Mouse (Mus musculus): ENCODE data around the gene Plcb4.
A peak's percentile ranks its signal among the peaks of the same experiment; 100 is the strongest.
"Not testable (repeated sequence)": the region's sequence is repeated elsewhere in the genome, so short reads cannot be mapped to it uniquely, and the experiment has no call there.

Plcb4 gene

GRCm38 (mm10) chr2:135673649-135674048 lies 14.8 kb downstream of the Plcb4 start:
- no peak for DNase-seq (ENCODE audit: low spot score)

GRCm38 (mm10) chr2:135675284-135675683 lies 16.5 kb downstream of the Plcb4 start:
- no peak for DNase-seq (ENCODE audit: low spot score)

- no peak for DNase-seq (ENCODE audit: low spot score)
Observed at GRCm38 (mm10) chr2:135676978-135677501, 18.2 kb downstream of the Plcb4 start.

- no peak for DNase-seq (ENCODE audit: low spot score)
Observed at GRCm38 (mm10) chr2:135677601-135678000, 18.8 kb downstream of the Plcb4 start.

- no peak for DNase-seq (ENCODE audit: low spot score)
Observed at GRCm38 (mm10) chr2:135680001-135680400, 21.2 kb downstream of the Plcb4 start.

- DNase-seq (ENCODE audit: low spot score), result no peak
Observed at GRCm38 (mm10) chr2:135680406-135681134, 21.8 kb downstream of the Plcb4 start.

- DNase-seq (ENCODE audit: low spot score), result no peak
Observed at GRCm38 (mm10) chr2:135683684-135684440, 25.1 kb downstream of the Plcb4 start.

GRCm38 (mm10) chr2:135686692-135687091 lies 27.9 kb downstream of the Plcb4 start:
- no peak for DNase-seq (ENCODE audit: low spot score)

GRCm38 (mm10) chr2:135687585-135687984 lies 28.8 kb downstream of the Plcb4 start:
- DNase-seq (ENCODE audit: low spot score), result no peak

- no peak for DNase-seq (ENCODE audit: low spot score)
Observed at GRCm38 (mm10) chr2:135692568-135693488, 34.0 kb downstream of the Plcb4 start.

GRCm38 (mm10) chr2:135700686-135701413 lies 42.0 kb downstream of the Plcb4 start:
- no peak for DNase-seq (ENCODE audit: low spot score)

GRCm38 (mm10) chr2:135704673-135705072 lies 45.9 kb downstream of the Plcb4 start:
- no peak for DNase-seq (ENCODE audit: low spot score)

- DNase-seq (ENCODE audit: low spot score), result no peak
Observed at GRCm38 (mm10) chr2:135707305-135707704, 48.5 kb downstream of the Plcb4 start.

GRCm38 (mm10) chr2:135708386-135708785 lies 49.6 kb downstream of the Plcb4 start:
- no peak for DNase-seq (ENCODE audit: low spot score)

GRCm38 (mm10) chr2:135708796-135709195 lies 50.0 kb downstream of the Plcb4 start:
- no peak for DNase-seq (ENCODE audit: low spot score)

- not testable (repeated sequence) for DNase-seq (ENCODE audit: low spot score)
Observed at GRCm38 (mm10) chr2:135709736-135710135, 50.9 kb downstream of the Plcb4 start.

- no peak for DNase-seq (ENCODE audit: low spot score)
Observed at GRCm38 (mm10) chr2:135711049-135711924, 52.5 kb downstream of the Plcb4 start.

- DNase-seq (ENCODE audit: low spot score), result peak; percentile 60
Observed at GRCm38 (mm10) chr2:135711925-135712288, 53.1 kb downstream of the Plcb4 start.

- DNase-seq (ENCODE audit: low spot score), result no peak
Observed at GRCm38 (mm10) chr2:135712331-135712730, 53.5 kb downstream of the Plcb4 start.

GRCm38 (mm10) chr2:135712921-135713320 lies 54.1 kb downstream of the Plcb4 start:
- DNase-seq (ENCODE audit: low spot score), result no peak

Measured in urinary bladder, postnatal 25 days (tissue).